Mouse (Mus musculus): Measurements from ENCODE around the gene Cryba4. TPM values are rescaled to one million over a fixed set of nuclear protein-coding genes. Genes with fewer than 3 reads are reported as not detected.

Gene Cryba4
- polyA plus RNA-seq (2016; fragmentation: Nextera tagmentation; extraction: Ambion mirVana) = 2.4 and 3.0 TPM in 2 replicates

GRCm38 (mm10) chr5:112252400-112252799 lies at the start of gene Cryba4:
Gene Cryba4, minus strand, starts transcription at chr5:112252518.
- Histone ChIP-seq H3K4me3 (no peak within 1 kb of the TSS), H3K9me3 (no peaks in the 10 kb centered on the region), H3K36me3 (no peaks in the 10 kb centered on the region), H3K27ac (no peak within 1 kb of the TSS), H3K4me2 (replicated peaks) (no peak within 1 kb of the TSS), H3K4me1 (0 out of 2 replicates have a peak, but pooled peaks cover 4% of the 10 kb centered on the region), H3K9ac (no peak within 1 kb of the TSS), H3K27me3 (replicated peaks) (no peaks in the 10 kb centered on the region)
- ATAC-seq (ENCODE audit: low FRiP score, low read depth) = no peak
- WGBS = 62% methylated on average over 2 of the region's 2 CpGs

GRCm38 (mm10) chr5:112301694-112302093 lies 49.4 kb upstream of the Cryba4 start:
- 86% methylated on average over 4 of the region's 4 CpGs for WGBS
- ATAC-seq (ENCODE audit: low FRiP score, low read depth) = no peak
- Histone ChIP-seq H3K9me3 (no peaks in the 10 kb centered on the region), H3K9ac (no peak overlapping the region), H3K4me1 (0 out of 2 replicates have a peak, but pooled peaks cover 3% of the 10 kb centered on the region), H3K36me3 (0 out of 2 replicates have a peak, but pooled peaks cover 2% of the 10 kb centered on the region), H3K27ac (no peak overlapping the region), H3K4me3 (no peak overlapping the region), H3K27me3 (replicated peaks) (no peaks in the 10 kb centered on the region), H3K4me2 (replicated peaks) (no peak overlapping the region)

GRCm38 (mm10) chr5:112300721-112301308 lies 48.5 kb upstream of the Cryba4 start:
- Histone ChIP-seq H3K4me1 (0 out of 2 replicates have a peak, but pooled peaks cover 3% of the 10 kb centered on the region), H3K4me2 (replicated peaks) (no peak overlapping the region), H3K36me3 (no peaks in the 10 kb centered on the region), H3K4me3 (no peak overlapping the region), H3K9ac (no peak overlapping the region), H3K27me3 (replicated peaks) (no peaks in the 10 kb centered on the region), H3K27ac (no peak overlapping the region), H3K9me3 (no peaks in the 10 kb centered on the region)
- 92% methylated on average over 6 of the region's 6 CpGs for WGBS
- ATAC-seq (ENCODE audit: low FRiP score, low read depth) = no peak

- H3K9me3 ChIP-seq = no peaks in the 10 kb centered on the region
- H3K27ac ChIP-seq = no peak overlapping the region
- no peak overlapping the region for H3K4me2 ChIP-seq (replicated peaks)
- H3K9ac ChIP-seq = no peak overlapping the region
- ATAC-seq (ENCODE audit: low FRiP score, low read depth) = no peak
- peaks cover 9% of the 10 kb centered on the region; the same call in 1 of the 2 replicates for H3K4me1 ChIP-seq
- no peaks in the 10 kb centered on the region for H3K27me3 ChIP-seq (replicated peaks)
- no peak overlapping the region for H3K4me3 ChIP-seq
- 88% methylated on average over 2 of the region's 2 CpGs for WGBS
- no peaks in the 10 kb centered on the region for H3K36me3 ChIP-seq
Measured at GRCm38 (mm10) chr5:112300112-112300511, 47.8 kb upstream of the Cryba4 start.

GRCm38 (mm10) chr5:112299399-112299798 lies 47.1 kb upstream of the Cryba4 start:
- WGBS = 89% methylated on average over 4 of the region's 4 CpGs
- ATAC-seq (ENCODE audit: low FRiP score, low read depth) = no peak
- Histone ChIP-seq H3K27ac (no peak overlapping the region), H3K4me1 (peaks cover 16% of the 10 kb centered on the region; the same call in 1 of the 2 replicates), H3K4me3 (no peak overlapping the region), H3K27me3 (replicated peaks) (no peaks in the 10 kb centered on the region), H3K4me2 (replicated peaks) (no peak overlapping the region), H3K36me3 (no peaks in the 10 kb centered on the region), H3K9me3 (no peaks in the 10 kb centered on the region), H3K9ac (no peak overlapping the region)

- 90% methylated on average over 12 of the region's 12 CpGs for WGBS
- no peak for ATAC-seq (ENCODE audit: low FRiP score, low read depth)
- H3K9ac ChIP-seq = no peak overlapping the region
Measured at GRCm38 (mm10) chr5:112298226-112298988, 46.1 kb upstream of the Cryba4 start.

GRCm38 (mm10) chr5:112297257-112297656 lies 44.9 kb upstream of the Cryba4 start:
- Histone ChIP-seq H3K9me3 (no peaks in the 10 kb centered on the region), H3K9ac (no peak overlapping the region), H3K4me2 (replicated peaks) (no peak overlapping the region), H3K27me3 (replicated peaks) (no peaks in the 10 kb centered on the region), H3K27ac (no peak overlapping the region), H3K4me1 (peaks cover 19% of the 10 kb centered on the region; the same call in 1 of the 2 replicates), H3K36me3 (no peaks in the 10 kb centered on the region), H3K4me3 (no peak overlapping the region)
- ATAC-seq (ENCODE audit: low FRiP score, low read depth) = no peak
- WGBS = 83% methylated on average over 2 of the region's 2 CpGs

More at GRCm38 (mm10) chr5:112298226-112298988, 46.1 kb upstream of the Cryba4 start:
- Histone ChIP-seq H3K4me2 (replicated peaks) (no peak overlapping the region), H3K4me3 (no peak overlapping the region), H3K27me3 (replicated peaks) (no peaks in the 10 kb centered on the region), H3K9me3 (no peaks in the 10 kb centered on the region), H3K36me3 (no peaks in the 10 kb centered on the region), H3K4me1 (peaks cover 19% of the 10 kb centered on the region; the same call in 1 of the 2 replicates), H3K27ac (no peak overlapping the region)

GRCm38 (mm10) chr5:112296404-112297181 lies 44.3 kb upstream of the Cryba4 start:
- ATAC-seq (ENCODE audit: low FRiP score, low read depth) = no peak
- Histone ChIP-seq H3K4me2 (replicated peaks) (no peak overlapping the region), H3K4me3 (no peak overlapping the region), H3K36me3 (no peaks in the 10 kb centered on the region), H3K4me1 (peaks cover 19% of the 10 kb centered on the region; the same call in 1 of the 2 replicates), H3K27me3 (replicated peaks) (no peaks in the 10 kb centered on the region), H3K27ac (no peak overlapping the region), H3K9ac (no peak overlapping the region), H3K9me3 (no peaks in the 10 kb centered on the region)
- WGBS = 81% methylated on average over 6 of the region's 6 CpGs

GRCm38 (mm10) chr5:112295564-112295963 lies 43.2 kb upstream of the Cryba4 start:
- peaks cover 15% of the 10 kb centered on the region; the same call in 1 of the 2 replicates for H3K4me1 ChIP-seq
- no peak overlapping the region for H3K4me2 ChIP-seq (replicated peaks)
- H3K27me3 ChIP-seq (replicated peaks) = no peaks in the 10 kb centered on the region
- no peak overlapping the region for H3K4me3 ChIP-seq
- WGBS = 66% methylated on average over 8 of the region's 8 CpGs
- no peaks in the 10 kb centered on the region for H3K9me3 ChIP-seq
- no peak overlapping the region for H3K9ac ChIP-seq
- no peaks in the 10 kb centered on the region for H3K36me3 ChIP-seq
- ATAC-seq (ENCODE audit: low FRiP score, low read depth) = no peak
- no peak overlapping the region for H3K27ac ChIP-seq

- WGBS = 37% methylated on average over 8 of the region's 8 CpGs
- H3K9me3 ChIP-seq = no peaks in the 10 kb centered on the region
- H3K4me1 ChIP-seq = peaks cover 15% of the 10 kb centered on the region; the same call in 1 of the 2 replicates
- no peaks in the 10 kb centered on the region for H3K36me3 ChIP-seq
- H3K27me3 ChIP-seq (replicated peaks) = no peaks in the 10 kb centered on the region
- no peak overlapping the region for H3K4me3 ChIP-seq
- H3K9ac ChIP-seq = no peak overlapping the region
- ATAC-seq (ENCODE audit: low FRiP score, low read depth) = no peak
- H3K27ac ChIP-seq = no peak overlapping the region
- no peak overlapping the region for H3K4me2 ChIP-seq (replicated peaks)
Measured at GRCm38 (mm10) chr5:112295162-112295561, 42.8 kb upstream of the Cryba4 start.

GRCm38 (mm10) chr5:112294696-112295095 lies 42.4 kb upstream of the Cryba4 start:
- Histone ChIP-seq H3K27me3 (replicated peaks) (no peaks in the 10 kb centered on the region), H3K4me1 (peaks cover 15% of the 10 kb centered on the region; the same call in 1 of the 2 replicates), H3K27ac (no peak overlapping the region), H3K9ac (no peak overlapping the region), H3K4me3 (no peak overlapping the region), H3K4me2 (replicated peaks) (no peak overlapping the region), H3K9me3 (no peaks in the 10 kb centered on the region), H3K36me3 (no peaks in the 10 kb centered on the region)
- 54% methylated on average over 4 of the region's 4 CpGs for WGBS
- no peak for ATAC-seq (ENCODE audit: low FRiP score, low read depth)

GRCm38 (mm10) chr5:112293800-112294199 lies 41.5 kb upstream of the Cryba4 start:
- Histone ChIP-seq H3K36me3 (no peaks in the 10 kb centered on the region), H3K4me2 (replicated peaks) (no peak overlapping the region), H3K4me3 (no peak overlapping the region), H3K9me3 (no peaks in the 10 kb centered on the region), H3K4me1 (peaks cover 15% of the 10 kb centered on the region; the same call in 1 of the 2 replicates), H3K27me3 (replicated peaks) (no peaks in the 10 kb centered on the region), H3K27ac (no peak overlapping the region), H3K9ac (no peak overlapping the region)
- whole genome bisulfite sequencing = 89% methylated on average over 2 of the region's 2 CpGs
- ATAC-seq (ENCODE audit: low FRiP score, low read depth) = no peak

All from neural tube, embryonic 12.5 days (tissue).